Mouse (Mus musculus) liver, embryonic 11.5 days (tissue): ENCODE results near the gene Gm7247. TPM values are rescaled to one million over a fixed set of nuclear protein-coding genes. Genes with fewer than 3 reads are reported as not detected.
"Not testable (repeated sequence)": the region's sequence is repeated elsewhere in the genome, so short reads cannot be mapped to it uniquely, and the experiment has no call there.

ENCODE experiments used
- ATAC-seq: fragments of 200-750 bp; cut with Nextera tagmentation; replicated peaks from 2 replicates; pipeline ENCODE4 v1.8.0; 2017; ENCODE audit warnings: moderate number of reproducible peaks, mild to moderate bottlenecking, moderate TSS enrichment, moderate library complexity; ENCODE audit not compliant: low FRiP score
- DNase-seq: peaks from one replicate; pipeline ENCODE4 v3.0.0-alpha.2; 2017; ENCODE audit warnings: low spot score
- H3K27ac ChIP-seq: fragments of 300-500 bp; sonication (generic); 2 replicates; pipeline ENCODE4 v1.5.1; 2014; ENCODE audit warnings: mild to moderate bottlenecking, low read depth, low read length, control low read depth
- H3K27me3 ChIP-seq: fragments of 300-500 bp; sonication (generic); replicated peaks from 2 replicates; pipeline ENCODE4 v1.6.1; 2014; ENCODE audit warnings: low read length, mixed read lengths; ENCODE audit not compliant: control insufficient read depth, insufficient read depth
- H3K36me3 ChIP-seq: fragments of 300-500 bp; sonication (generic); 2 replicates; pipeline ENCODE4 v1.6.1; 2014; ENCODE audit warnings: mild to moderate bottlenecking, low read length, moderate library complexity, mixed read lengths; ENCODE audit not compliant: control insufficient read depth, insufficient read depth
- H3K4me1 ChIP-seq: fragments of 300-500 bp; sonication (generic); replicated peaks from 2 replicates; pipeline ENCODE4 v1.6.1; 2014; ENCODE audit warnings: low read length, mixed read lengths; ENCODE audit not compliant: control insufficient read depth, insufficient read depth
- H3K4me2 ChIP-seq: fragments of 300-500 bp; sonication (generic); 2 replicates; pipeline ENCODE4 v1.6.1; 2014; ENCODE audit warnings: mild to moderate bottlenecking, control low read depth, moderate library complexity
- H3K4me3 ChIP-seq: fragments of 300-500 bp; sonication (generic); 2 replicates; pipeline ENCODE4 v1.5.1; 2014; ENCODE audit warnings: low read depth, low read length, control low read depth
- H3K9ac ChIP-seq: fragments of 300-500 bp; sonication (generic); 2 replicates; pipeline ENCODE4 v1.6.1; 2014; ENCODE audit warnings: low read depth, low read length, control low read depth
- H3K9me3 ChIP-seq: fragments of 300-500 bp; sonication (generic); 2 replicates; pipeline ENCODE4 v1.6.1; 2016; ENCODE audit warnings: low read length, inconsistent platforms, mixed read lengths; ENCODE audit not compliant: control insufficient read depth
- WGBS: fragments of 180-500 bp; shearing (Covaris S2); extraction: QIAGEN DNeasy Blood & Tissue Kit; methylation state at CpG from one replicate; pipeline ENCODE4 v1.1.7; 2014; 5-methylcytosine and 5-hydroxymethylcytosine counted together
- polyA plus RNA-seq: library from polyadenylated mRNA; unstranded; fragments of >200 nt; fragmentation: Nextera tagmentation; extraction: Ambion mirVana; gene quantifications from 2 replicates; pipeline ENCODE4 v1.2.1, GENCODE M21; 2014

Gene Gm7247
- polyA plus RNA-seq, 1 experiment from 2014 or later = not detected

GRCm38 (mm10) chr14:51482051-51482715 lies 120.6 kb downstream of the Gm7247 start:
- 56% methylated on average over 5 of the region's 5 CpGs for WGBS
- Histone ChIP-seq H3K4me1 (no peaks in the 10 kb centered on the region), H3K9me3 (no peaks in the 10 kb centered on the region), H3K27me3 (no peaks in the 10 kb centered on the region), H3K4me3 (no peak overlapping the region), H3K4me2 (no peak overlapping the region), H3K9ac (no peak overlapping the region), H3K27ac (no peak overlapping the region), H3K36me3 (no peaks in the 10 kb centered on the region)
- DNase-seq = no peak
- no peak for ATAC-seq

- H3K9ac ChIP-seq, H3K9me3 ChIP-seq, H3K4me1 ChIP-seq, H3K4me3 ChIP-seq, DNase-seq, H3K27me3 ChIP-seq, H3K27ac ChIP-seq, H3K4me2 ChIP-seq, H3K36me3 ChIP-seq, ATAC-seq: not testable (repeated sequence)
- WGBS = 63% methylated on average over 10 of the region's 10 CpGs
Observed at GRCm38 (mm10) chr14:51482971-51483381, 121.4 kb downstream of the Gm7247 start.

DNA sequence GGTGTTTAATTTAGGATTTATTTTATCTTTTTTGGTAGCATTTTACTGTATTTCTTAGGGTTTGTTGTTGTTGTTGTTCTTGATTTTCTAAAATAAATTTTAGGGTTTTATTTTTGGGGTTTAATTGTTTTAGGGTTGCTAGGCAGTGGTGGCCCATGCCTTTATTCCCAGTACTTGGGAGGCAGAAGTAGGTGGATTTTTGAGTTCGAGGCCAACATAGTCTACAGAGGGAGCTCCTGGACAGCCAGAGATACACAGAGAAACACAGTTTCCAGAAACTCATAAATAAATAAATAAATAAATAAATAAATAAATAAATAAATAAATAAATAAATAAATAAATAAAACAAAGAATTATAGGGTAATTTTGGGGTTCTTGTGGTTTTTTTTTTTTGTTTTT lies 122.1 kb downstream of the Gm7247 start:
- WGBS = 90% methylated on average over 1 of the region's 1 CpGs

GRCm38 (mm10) chr14:51486111-51486510 lies 124.6 kb downstream of the Gm7247 start:
- Histone ChIP-seq H3K27ac (no peak overlapping the region), H3K4me1 (no peaks in the 10 kb centered on the region), H3K9me3 (no peaks in the 10 kb centered on the region), H3K36me3 (no peaks in the 10 kb centered on the region), H3K4me2 (no peak overlapping the region), H3K9ac (no peak overlapping the region), H3K4me3 (no peak overlapping the region), H3K27me3 (no peaks in the 10 kb centered on the region)
- WGBS = 78% methylated on average over 1 of the region's 1 CpGs
- DNase-seq = no peak
- no peak for ATAC-seq

More for the DNA sequence above, 122.1 kb downstream of the Gm7247 start:
- Histone ChIP-seq H3K27ac (no peak overlapping the region), H3K4me2 (no peak overlapping the region), H3K4me1 (no peaks in the 10 kb centered on the region), H3K9me3 (no peaks in the 10 kb centered on the region), H3K36me3 (no peaks in the 10 kb centered on the region), H3K27me3 (no peaks in the 10 kb centered on the region), H3K4me3 (no peak overlapping the region), H3K9ac (no peak overlapping the region)
- DNase-seq (no peak), ATAC-seq (no peak)

DNA sequence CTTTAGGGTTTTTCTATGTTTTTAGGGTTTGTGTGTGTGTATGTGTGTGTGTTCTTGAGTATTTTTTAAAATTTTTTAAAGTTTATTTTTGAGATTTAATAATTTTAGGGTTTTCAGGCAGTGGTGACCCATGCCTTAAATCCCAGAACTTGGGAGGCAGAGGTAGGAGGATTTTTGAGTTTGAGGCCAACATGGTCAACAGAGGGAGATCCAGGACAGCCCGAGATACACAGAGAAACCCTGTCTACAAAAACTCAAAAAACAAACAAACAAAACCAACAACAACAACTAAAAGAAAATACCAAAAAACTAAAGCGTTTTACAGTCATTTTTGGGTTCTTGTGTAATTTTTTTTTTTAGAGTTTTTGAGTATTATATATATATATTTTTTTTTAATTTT lies 134.2 kb downstream of the Gm7247 start:
- no peaks in the 10 kb centered on the region for H3K9me3 ChIP-seq
- no peaks in the 10 kb centered on the region for H3K4me1 ChIP-seq
- no peaks in the 10 kb centered on the region for H3K27me3 ChIP-seq
- no peaks in the 10 kb centered on the region for H3K36me3 ChIP-seq
- no peak for ATAC-seq
- H3K9ac ChIP-seq = no peak overlapping the region
- WGBS = 72% methylated on average over 2 of the region's 2 CpGs
- H3K4me3 ChIP-seq = no peak overlapping the region
- no peak overlapping the region for H3K27ac ChIP-seq
- H3K4me2 ChIP-seq = no peak overlapping the region
- DNase-seq = no peak

GRCm38 (mm10) chr14:51496955-51497354 lies 135.4 kb downstream of the Gm7247 start:
- H3K4me2 ChIP-seq = no peak overlapping the region
- no peak overlapping the region for H3K9ac ChIP-seq
- H3K36me3 ChIP-seq = no peaks in the 10 kb centered on the region
- H3K4me3 ChIP-seq = no peak overlapping the region
- H3K4me1 ChIP-seq = no peaks in the 10 kb centered on the region
- no peaks in the 10 kb centered on the region for H3K27me3 ChIP-seq
- H3K9me3 ChIP-seq = no peaks in the 10 kb centered on the region
- no peak for DNase-seq
- 78% methylated on average over 1 of the region's 1 CpGs for WGBS
- no peak overlapping the region for H3K27ac ChIP-seq
- ATAC-seq = no peak

DNA sequence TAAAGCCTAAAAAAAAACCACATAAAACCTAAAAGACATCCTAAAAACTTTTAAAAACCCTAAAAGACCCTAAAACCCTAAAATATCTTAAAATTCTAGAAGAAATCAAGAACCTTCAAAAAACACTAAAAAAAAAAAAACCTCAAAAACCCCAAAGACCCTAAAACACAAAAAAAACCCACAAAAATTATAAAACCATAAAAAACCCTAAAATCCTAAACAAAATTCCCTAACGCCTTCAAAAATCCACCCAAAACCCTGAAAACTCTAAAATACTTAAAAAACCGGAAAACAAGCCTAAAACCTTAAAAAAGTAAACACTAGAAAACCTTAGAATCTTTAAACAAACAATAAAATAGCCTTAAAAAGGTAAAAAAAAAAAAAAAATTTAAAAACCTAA lies 136.4 kb downstream of the Gm7247 start:
- WGBS = 89% methylated on average over 2 of the region's 2 CpGs
- no peak for DNase-seq
- Histone ChIP-seq H3K9me3 (no peaks in the 10 kb centered on the region), H3K9ac (no peak overlapping the region), H3K4me3 (no peak overlapping the region), H3K4me2 (no peak overlapping the region), H3K27me3 (no peaks in the 10 kb centered on the region), H3K4me1 (no peaks in the 10 kb centered on the region), H3K36me3 (no peaks in the 10 kb centered on the region), H3K27ac (no peak overlapping the region)
- ATAC-seq = no peak

DNA sequence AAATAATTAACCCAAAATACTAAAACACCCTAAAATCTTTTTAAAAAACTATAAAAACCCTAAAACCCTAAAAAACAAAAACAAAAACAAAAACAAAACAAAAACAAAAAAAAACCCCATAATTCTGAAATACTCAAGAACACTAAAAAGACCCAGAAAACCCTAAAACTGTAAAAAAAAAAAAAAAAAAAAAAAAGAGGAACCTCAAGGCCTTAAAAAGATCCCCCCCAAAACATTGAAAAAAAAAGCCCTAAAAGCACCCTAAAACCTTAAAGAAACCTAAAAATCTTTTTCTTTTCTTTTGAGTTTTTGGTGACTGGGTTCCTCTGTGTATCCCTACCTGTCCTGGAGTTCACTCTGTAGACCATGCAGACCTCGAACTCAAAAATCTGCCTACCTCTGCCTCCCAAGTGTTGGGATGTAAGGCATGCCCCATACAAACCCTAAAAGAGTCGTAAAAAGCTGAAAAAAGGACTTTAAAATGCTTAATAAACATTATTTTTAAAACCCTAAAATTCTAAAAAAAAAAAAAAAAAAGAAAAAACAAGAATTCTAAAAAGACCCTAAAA lies 138.2 kb downstream of the Gm7247 start:
- 78% methylated on average over 2 of the region's 2 CpGs for WGBS
- H3K4me3 ChIP-seq = no peak overlapping the region

GRCm38 (mm10) chr14:51500461-51500860 lies 138.9 kb downstream of the Gm7247 start:
- Histone ChIP-seq H3K36me3 (no peaks in the 10 kb centered on the region), H3K9ac (no peak overlapping the region), H3K9me3 (no peaks in the 10 kb centered on the region), H3K4me2 (no peak overlapping the region), H3K4me1 (no peaks in the 10 kb centered on the region), H3K4me3 (no peak overlapping the region), H3K27me3 (no peaks in the 10 kb centered on the region), H3K27ac (no peak overlapping the region)
- WGBS = 84% methylated on average over 4 of the region's 4 CpGs
- no peak for ATAC-seq
- DNase-seq = no peak

More for the DNA sequence above, 138.2 kb downstream of the Gm7247 start:
- Histone ChIP-seq H3K27me3 (no peaks in the 10 kb centered on the region), H3K27ac (no peak overlapping the region), H3K9me3 (no peaks in the 10 kb centered on the region), H3K4me1 (no peaks in the 10 kb centered on the region), H3K4me2 (no peak overlapping the region), H3K36me3 (no peaks in the 10 kb centered on the region), H3K9ac (no peak overlapping the region)
- DNase-seq (no peak), ATAC-seq (no peak)
